Mouse (Mus musculus) CH12F3 (cell line): ENCODE measurements at regions not wholly inside any gene's neighbourhood (a gene's known extent, or its start where the extent isn't known, plus 50 kb on each side); places are given as distances from the start of the nearest gene placed in this dataset.
"Not testable (repeated sequence)": the region's sequence is repeated elsewhere in the genome, so short reads cannot be mapped to it uniquely, and the experiment has no call there.

ENCODE experiments used
- in situ Hi-C: fragments of 300-500 bp; cut with MboI; formaldehyde crosslinking; loops from 2 replicates; pipeline ENCODE4 v1.14.3; 2020; ENCODE audit warnings: low sequenced_read_pairs

- in situ Hi-C loops: no loop called here
Measured at GRCm38 (mm10) chr4:94388317-94388716, 168.0 kb upstream of the Gm10306 start.

GRCm38 (mm10) chr4:94394462-94394861 lies 161.9 kb upstream of the Gm10306 start:
- in situ Hi-C loops: no loop called here

GRCm38 (mm10) chr4:94397284-94397683 lies 159.1 kb upstream of the Gm10306 start:
- in situ Hi-C loops: no loop called here

GRCm38 (mm10) chr4:94406922-94407321 lies 149.4 kb upstream of the Gm10306 start:
- in situ Hi-C loops: no loop called here

GRCm38 (mm10) chr4:94407503-94407902 lies 148.8 kb upstream of the Gm10306 start:
- in situ Hi-C loops: no loop called here

GRCm38 (mm10) chr4:94412661-94413060 lies 143.7 kb upstream of the Gm10306 start:
- in situ Hi-C loops: no loop called here

GRCm38 (mm10) chr4:94425525-94425924 lies 130.8 kb upstream of the Gm10306 start:
- in situ Hi-C loops: not testable (repeated sequence)

GRCm38 (mm10) chr4:94427581-94427980 lies 128.8 kb upstream of the Gm10306 start:
- in situ Hi-C loops: no loop called here

- in situ Hi-C loops: no loop called here
Measured at GRCm38 (mm10) chr4:94432005-94432404, 124.3 kb upstream of the Gm10306 start.

- in situ Hi-C loops: no loop called here
Measured at GRCm38 (mm10) chr4:94437717-94438435, 118.5 kb upstream of the Gm10306 start.

- in situ Hi-C loops: no loop called here
Measured at GRCm38 (mm10) chr4:94439159-94439836, 117.0 kb upstream of the Gm10306 start.

- in situ Hi-C loops: no loop called here
Measured at GRCm38 (mm10) chr4:94446604-94447003, 109.7 kb upstream of the Gm10306 start.
